Mouse (Mus musculus) embryonic facial prominence, embryonic 15.5 days (tissue): ENCODE results near the gene Ephb1. TPM values are rescaled to one million over a fixed set of nuclear protein-coding genes. Genes with fewer than 3 reads are reported as not detected.

Experiments used
- ATAC-seq: fragments of 200-750 bp; cut with Nextera tagmentation; 2 replicates; pipeline ENCODE4 v1.8.0; 2017; ENCODE audit warnings: low read depth, moderate TSS enrichment; ENCODE audit not compliant: insufficient number of reproducible peaks, low FRiP score, low TSS enrichment
- H3K27ac ChIP-seq: fragments of 300-500 bp; sonication (generic); replicated peaks from 2 replicates; pipeline ENCODE4 v1.5.1; 2015; ENCODE audit warnings: mild to moderate bottlenecking, inconsistent platforms
- H3K27me3 ChIP-seq: fragments of 300-500 bp; sonication (generic); 2 replicates; pipeline ENCODE4 v1.6.1; 2015; ENCODE audit warnings: inconsistent platforms
- H3K36me3 ChIP-seq: fragments of 300-500 bp; sonication (generic); 2 replicates; pipeline ENCODE4 v1.6.1; 2015; ENCODE audit warnings: mild to moderate bottlenecking, inconsistent platforms
- H3K4me1 ChIP-seq: fragments of 300-500 bp; sonication (generic); 2 replicates; pipeline ENCODE4 v1.6.1; 2015; ENCODE audit warnings: inconsistent platforms
- H3K4me2 ChIP-seq: fragments of 300-500 bp; sonication (generic); replicated peaks from 2 replicates; pipeline ENCODE4 v1.6.1; 2015; ENCODE audit warnings: mild to moderate bottlenecking, inconsistent platforms
- H3K4me3 ChIP-seq: fragments of 300-500 bp; sonication (generic); replicated peaks from 2 replicates; pipeline ENCODE4 v1.5.1; 2015; ENCODE audit warnings: mild to moderate bottlenecking, inconsistent platforms
- H3K9ac ChIP-seq: fragments of 300-500 bp; sonication (generic); 2 replicates; pipeline ENCODE4 v1.6.1; 2015; ENCODE audit warnings: inconsistent platforms
- H3K9me3 ChIP-seq: fragments of 300-500 bp; sonication (generic); replicated peaks from 2 replicates; pipeline ENCODE4 v1.6.1; 2016; ENCODE audit warnings: inconsistent platforms
- WGBS: fragments of 180-500 bp; shearing (Covaris S2); methylation state at CpG from one replicate; pipeline ENCODE4 v1.1.7; 2015; 5-methylcytosine and 5-hydroxymethylcytosine counted together
- polyA plus RNA-seq: library from polyadenylated mRNA; unstranded; fragments of >200 nt; fragmentation: Nextera tagmentation; extraction: Ambion mirVana; gene quantifications from 2 replicates; pipeline ENCODE4 v1.2.1, GENCODE M21; 2015

The Ephb1 gene
- polyA plus RNA-seq, 1 experiment from 2014 or later: 6.3 TPM

GRCm38 (mm10) chr9:102270496-102270895 is 84.0 kb downstream of the Ephb1 start:
- 80% methylated on average over 5 of the region's 5 CpGs for WGBS
- no peak overlapping the region for H3K9ac ChIP-seq
- no peaks in the 10 kb centered on the region for H3K36me3 ChIP-seq
- no peaks in the 10 kb centered on the region for H3K9me3 ChIP-seq
- no peak overlapping the region for H3K4me3 ChIP-seq
- peaks cover 4% of the 10 kb centered on the region; the same call in 1 of the 2 replicates for H3K27me3 ChIP-seq
- ATAC-seq: no peak
- no peak overlapping the region for H3K27ac ChIP-seq
- no peak overlapping the region for H3K4me2 ChIP-seq
- H3K4me1 ChIP-seq: peaks cover 12% of the 10 kb centered on the region; the same call in 1 of the 2 replicates

- peaks cover 4% of the 10 kb centered on the region; the same call in 1 of the 2 replicates for H3K27me3 ChIP-seq
- H3K4me1 ChIP-seq: peaks cover 14% of the 10 kb centered on the region; the same call in 1 of the 2 replicates
- H3K27ac ChIP-seq: no peak overlapping the region
- no peak; the same call in 1 of the 2 replicates for ATAC-seq
- peak overlapping the region; percentile 53 for H3K4me2 ChIP-seq
- no peaks in the 10 kb centered on the region for H3K9me3 ChIP-seq
- H3K9ac ChIP-seq: no peak overlapping the region
- under 1% methylated on average over 18 of the region's 18 CpGs for WGBS
- H3K4me3 ChIP-seq: peak overlapping the region; percentile 34
- no peaks in the 10 kb centered on the region for H3K36me3 ChIP-seq
Observed at GRCm38 (mm10) chr9:102267311-102268027, 87.0 kb downstream of the Ephb1 start.

- no peak overlapping the region for H3K27ac ChIP-seq
- H3K27me3 ChIP-seq: peaks cover 6% of the 10 kb centered on the region; the same call in 1 of the 2 replicates
- no peak overlapping the region for H3K4me2 ChIP-seq
- WGBS: 51% methylated on average over 7 of the region's 7 CpGs
- ATAC-seq: no peak
- no peak overlapping the region for H3K9ac ChIP-seq
- H3K4me1 ChIP-seq: peaks cover 14% of the 10 kb centered on the region; the same call in 1 of the 2 replicates
- H3K9me3 ChIP-seq: no peaks in the 10 kb centered on the region
- no peak overlapping the region for H3K4me3 ChIP-seq
- H3K36me3 ChIP-seq: no peaks in the 10 kb centered on the region
Observed at GRCm38 (mm10) chr9:102263760-102264159, 90.7 kb downstream of the Ephb1 start.

- no peaks in the 10 kb centered on the region for H3K36me3 ChIP-seq
- no peaks in the 10 kb centered on the region for H3K9me3 ChIP-seq
- H3K4me2 ChIP-seq: no peak overlapping the region
- H3K27ac ChIP-seq: no peak overlapping the region
- H3K27me3 ChIP-seq: peaks cover 3% of the 10 kb centered on the region; the same call in 1 of the 2 replicates
- no peak for ATAC-seq
- 38% methylated on average over 4 of the region's 4 CpGs for WGBS
- H3K4me1 ChIP-seq: 0 out of 2 replicates have a peak, but pooled peaks cover 4% of the 10 kb centered on the region
- H3K9ac ChIP-seq: no peak overlapping the region
- no peak overlapping the region for H3K4me3 ChIP-seq
Observed at GRCm38 (mm10) chr9:102262100-102262501, 92.4 kb downstream of the Ephb1 start.

- H3K36me3 ChIP-seq: no peaks in the 10 kb centered on the region
- H3K9ac ChIP-seq: no peak overlapping the region
- no peak overlapping the region for H3K4me2 ChIP-seq
- H3K9me3 ChIP-seq: no peaks in the 10 kb centered on the region
- H3K27ac ChIP-seq: no peak overlapping the region
- H3K27me3 ChIP-seq: peaks cover 3% of the 10 kb centered on the region; the same call in 1 of the 2 replicates
- no peak overlapping the region for H3K4me3 ChIP-seq
- ATAC-seq: no peak
- H3K4me1 ChIP-seq: 0 out of 2 replicates have a peak, but pooled peaks cover 3% of the 10 kb centered on the region
- WGBS: 35% methylated on average over 9 of the region's 9 CpGs
Observed at GRCm38 (mm10) chr9:102261511-102261910, 93.0 kb downstream of the Ephb1 start.

- WGBS: 83% methylated on average over 5 of the region's 5 CpGs
- Histone ChIP-seq H3K9ac (no peak overlapping the region), H3K27ac (no peak overlapping the region), H3K9me3 (no peaks in the 10 kb centered on the region), H3K4me3 (no peak overlapping the region), H3K4me2 (no peak overlapping the region), H3K36me3 (no peaks in the 10 kb centered on the region), H3K4me1 (no peaks in the 10 kb centered on the region), H3K27me3 (0 out of 2 replicates have a peak, but pooled peaks cover 3% of the 10 kb centered on the region)
- ATAC-seq: no peak
Observed at GRCm38 (mm10) chr9:102256407-102256806, 98.1 kb downstream of the Ephb1 start.

- H3K9ac ChIP-seq: no peak overlapping the region
- H3K9me3 ChIP-seq: no peaks in the 10 kb centered on the region
- WGBS: 79% methylated on average over 6 of the region's 6 CpGs
- no peaks in the 10 kb centered on the region for H3K27me3 ChIP-seq
- H3K4me1 ChIP-seq: no peaks in the 10 kb centered on the region
- no peaks in the 10 kb centered on the region for H3K36me3 ChIP-seq
- no peak overlapping the region for H3K4me3 ChIP-seq
- ATAC-seq: no peak
- no peak overlapping the region for H3K4me2 ChIP-seq
- no peak overlapping the region for H3K27ac ChIP-seq
Observed at GRCm38 (mm10) chr9:102255803-102256202, 98.7 kb downstream of the Ephb1 start.

GRCm38 (mm10) chr9:102249124-102249816 is 105.2 kb downstream of the Ephb1 start:
- Histone ChIP-seq H3K4me2 (no peak overlapping the region), H3K4me3 (no peak overlapping the region), H3K9me3 (no peaks in the 10 kb centered on the region), H3K9ac (no peak overlapping the region), H3K36me3 (no peaks in the 10 kb centered on the region), H3K27me3 (no peaks in the 10 kb centered on the region), H3K27ac (no peak overlapping the region), H3K4me1 (no peaks in the 10 kb centered on the region)
- no peak for ATAC-seq
- WGBS: 33% methylated on average over 9 of the region's 9 CpGs

- Histone ChIP-seq H3K4me2 (no peak overlapping the region), H3K27ac (no peak overlapping the region), H3K36me3 (no peaks in the 10 kb centered on the region), H3K9me3 (no peaks in the 10 kb centered on the region), H3K4me3 (no peak overlapping the region), H3K9ac (no peak overlapping the region), H3K4me1 (no peaks in the 10 kb centered on the region), H3K27me3 (no peaks in the 10 kb centered on the region)
- WGBS: 63% methylated on average over 7 of the region's 7 CpGs
- ATAC-seq: no peak
Observed at GRCm38 (mm10) chr9:102245551-102245950, 108.9 kb downstream of the Ephb1 start.

GRCm38 (mm10) chr9:102243296-102243695 is 111.2 kb downstream of the Ephb1 start:
- no peak for ATAC-seq
- Histone ChIP-seq H3K36me3 (no peaks in the 10 kb centered on the region), H3K9ac (no peak overlapping the region), H3K27ac (no peak overlapping the region), H3K4me3 (no peak overlapping the region), H3K4me2 (no peak overlapping the region), H3K27me3 (no peaks in the 10 kb centered on the region), H3K9me3 (no peaks in the 10 kb centered on the region), H3K4me1 (no peaks in the 10 kb centered on the region)
- 21% methylated on average over 7 of the region's 7 CpGs for WGBS

- 59% methylated on average over 2 of the region's 2 CpGs for WGBS
- no peak overlapping the region for H3K27ac ChIP-seq
- ATAC-seq: no peak
- no peaks in the 10 kb centered on the region for H3K27me3 ChIP-seq
- H3K4me1 ChIP-seq: no peaks in the 10 kb centered on the region
- no peak overlapping the region for H3K4me3 ChIP-seq
- H3K4me2 ChIP-seq: no peak overlapping the region
- no peak overlapping the region for H3K9ac ChIP-seq
- H3K36me3 ChIP-seq: no peaks in the 10 kb centered on the region
- H3K9me3 ChIP-seq: no peaks in the 10 kb centered on the region
Observed at GRCm38 (mm10) chr9:102241546-102241945, 112.9 kb downstream of the Ephb1 start.
